Mouse (Mus musculus) olfactory bulb, adult 2 months (tissue): ENCODE results near the gene Mgat2.

Source experiments
- CTCF ChIP-seq: fragments of 200-500 bp; IDR thresholded peaks from 2 replicates; pipeline ENCODE4 v1.5.1; 2012; ENCODE audit warnings: low read depth, mild to moderate bottlenecking, low read length, moderate library complexity; ENCODE audit not compliant: insufficient read depth
- POLR2A ChIP-seq: fragments of 200-500 bp; IDR thresholded peaks from 2 replicates; pipeline ENCODE4 v1.6.1; 2012; ENCODE audit warnings: mild to moderate bottlenecking, low read depth, low read length, moderate library complexity; ENCODE audit not compliant: insufficient read depth

DNA sequence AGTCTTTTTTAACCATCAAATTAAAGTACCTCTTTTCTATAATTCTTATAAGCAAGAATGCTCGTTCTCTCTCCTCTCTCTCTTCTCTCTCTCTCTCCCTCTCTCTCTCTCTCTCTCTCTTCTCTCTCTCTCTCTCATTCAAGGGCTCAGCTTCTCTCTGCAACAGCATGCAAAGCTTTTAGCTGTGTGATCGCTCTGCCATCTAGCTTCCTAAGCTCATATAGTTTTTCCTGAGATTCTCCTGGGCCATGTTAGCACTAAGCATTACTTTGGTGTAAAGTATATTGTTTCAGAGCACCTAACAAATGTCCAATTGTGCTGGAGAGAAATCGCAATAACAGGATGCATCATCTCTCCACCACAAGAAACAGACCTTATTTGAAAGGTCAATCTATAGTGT, 44.8 kb upstream of the Mgat2 start:
- TF ChIP-seq POLR2A (no peak), CTCF (no peak)
